Mouse (Mus musculus) megakaryocyte progenitor cell, adult 5-6 weeks (primary cell): ENCODE measurements around the gene Fancd2os. TPM values are rescaled to one million over a fixed set of nuclear protein-coding genes. Genes with fewer than 3 reads are reported as not detected.

ENCODE experiments used
- ATAC-seq: replicated peaks from 2 replicates; pipeline ENCODE4 v1.8.0; 2016; ENCODE audit warnings: mild to moderate bottlenecking, moderate TSS enrichment, inconsistent platforms; ENCODE audit not compliant: poor library complexity
- total RNA-seq, 2 experiments: library from RNA; stranded (forward) in 1 of 2; stranded (reverse) in 1 of 2; fragments of 157-497, 149-512 nt in 1 of 2; fragments of 200-1000 nt in 1 of 2; gene quantifications; 2 replicates each; pipeline versions ENCODE4 v1.2.3 to v1.2.4; 2015 to 2017

Fancd2os gene
- not detected in 2 replicates for total RNA-seq (2015)
- not detected in 2 replicates for total RNA-seq (2017)

DNA sequence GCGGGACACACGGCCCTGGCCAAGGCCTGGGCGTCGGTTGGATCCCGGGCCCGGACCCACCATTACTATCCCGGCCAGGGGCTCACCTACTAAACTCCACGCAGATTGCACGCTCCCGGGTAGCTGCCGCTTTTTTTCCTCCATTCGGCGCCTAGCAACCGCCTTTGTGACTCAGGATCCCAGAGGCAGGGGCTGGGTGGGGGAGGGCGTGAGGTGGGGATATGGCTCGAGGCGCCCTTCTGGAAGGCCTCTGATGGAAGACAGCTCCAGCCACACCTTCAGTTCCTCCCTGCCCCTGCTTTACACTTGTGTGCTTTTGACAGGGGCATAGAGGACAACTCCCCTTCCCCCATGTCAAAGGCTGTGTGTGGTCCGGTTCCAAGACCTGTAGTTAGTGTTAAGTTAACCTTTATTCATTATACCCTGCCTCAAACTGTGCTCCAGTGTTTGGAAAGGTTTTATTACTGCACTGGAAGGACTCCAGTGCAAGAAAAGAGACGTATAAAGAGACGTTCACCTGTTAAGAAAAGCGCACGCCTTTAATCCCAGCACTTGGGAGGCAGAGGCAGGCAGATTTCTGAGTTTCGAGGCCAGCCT lies at the start of gene Fancd2os:
Gene Fancd2os (minus strand): TSS at position 173 of the 597 bp plus-strand sequence.
- no peak for ATAC-seq

GRCm38 (mm10) chr6:113650197-113650640 lies 49.7 kb upstream of the Fancd2os start:
- ATAC-seq, result peak; percentile 46

DNA sequence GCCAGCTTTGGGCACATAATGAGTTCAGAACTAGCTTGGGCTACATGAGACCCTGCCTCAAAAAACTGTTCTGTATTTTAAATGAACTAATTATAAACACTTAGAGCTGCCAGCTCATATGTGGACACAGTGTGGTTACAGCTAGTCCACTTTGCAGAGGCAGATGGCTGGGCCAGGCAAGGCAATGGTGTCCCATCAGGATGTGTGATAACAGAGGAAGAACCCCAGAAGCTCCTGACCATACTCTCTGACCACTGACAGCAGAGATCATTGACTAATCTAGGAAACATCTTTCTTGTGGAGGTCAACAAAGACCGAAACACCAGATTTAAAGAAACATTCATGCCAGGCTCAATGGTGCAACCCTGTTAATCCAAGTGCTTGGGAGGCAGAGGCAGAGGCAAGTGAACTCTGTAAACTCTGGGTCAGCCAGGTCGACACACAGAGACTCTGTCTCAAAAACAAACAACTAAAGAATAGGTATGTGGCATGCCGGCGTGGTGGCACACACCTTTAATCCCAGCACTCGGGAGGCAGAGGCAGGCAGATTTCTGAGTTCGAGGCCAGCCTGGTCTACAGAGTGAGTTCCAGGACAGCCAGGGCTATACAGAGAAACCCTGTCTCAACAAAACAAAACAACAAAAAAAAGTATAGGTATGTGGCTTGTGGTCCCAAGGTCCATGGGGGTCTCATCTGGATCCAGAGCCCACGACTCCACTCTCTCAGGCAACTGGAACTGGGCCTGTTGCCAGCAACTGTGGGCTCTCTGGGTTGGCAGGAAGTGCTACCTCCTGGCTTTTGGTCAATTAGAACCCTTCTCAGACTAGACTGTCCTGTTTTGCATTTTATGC lies 49.1 kb upstream of the Fancd2os start:
- ATAC-seq, result peak; percentile 52

- ATAC-seq, result peak; percentile 71
Measured at GRCm38 (mm10) chr6:113644808-113645207, 44.3 kb upstream of the Fancd2os start.

DNA sequence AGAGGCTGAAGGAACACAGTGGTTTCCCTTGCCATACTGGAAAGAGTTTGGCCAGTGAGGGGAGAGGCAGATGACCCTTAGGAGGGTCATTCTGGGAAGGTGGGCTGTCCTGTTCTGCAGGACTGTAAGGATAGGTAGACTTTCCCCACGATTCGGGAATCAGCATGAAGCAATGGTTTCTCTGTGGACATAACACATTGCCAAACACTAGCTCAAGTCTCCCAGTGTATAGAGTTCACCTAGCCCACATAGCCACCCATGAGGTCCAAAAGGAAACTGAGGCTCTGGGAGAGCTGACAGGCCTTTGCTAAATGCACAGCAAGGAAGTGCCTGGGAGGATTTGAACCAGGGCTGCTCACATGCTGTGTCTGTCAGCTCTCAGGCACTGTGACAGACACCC lies 43.5 kb upstream of the Fancd2os start:
- ATAC-seq, result no peak

- ATAC-seq, result no peak
Measured at GRCm38 (mm10) chr6:113643021-113643420, 42.5 kb upstream of the Fancd2os start.

DNA sequence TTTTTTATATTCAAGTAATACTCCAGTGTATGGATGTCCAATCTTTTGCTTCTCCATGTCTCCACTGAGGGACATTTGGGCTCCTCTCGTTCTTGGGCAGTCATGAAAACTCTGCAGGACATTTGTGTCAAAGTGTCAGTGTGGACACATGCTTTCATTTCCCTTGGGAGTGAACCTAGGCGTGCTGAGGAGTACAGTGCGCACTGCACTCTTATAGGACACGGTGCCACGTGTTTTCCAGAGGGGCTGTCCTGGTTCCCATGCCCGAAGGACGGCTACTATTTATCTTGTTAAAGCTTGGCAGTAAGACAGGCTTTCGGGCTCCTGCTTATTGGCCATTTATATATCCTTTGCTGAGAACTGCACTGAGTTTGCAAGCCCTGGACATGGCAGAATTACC lies 42.1 kb upstream of the Fancd2os start:
- no peak for ATAC-seq

GRCm38 (mm10) chr6:113639201-113639600 lies 38.7 kb upstream of the Fancd2os start:
- no peak for ATAC-seq

DNA sequence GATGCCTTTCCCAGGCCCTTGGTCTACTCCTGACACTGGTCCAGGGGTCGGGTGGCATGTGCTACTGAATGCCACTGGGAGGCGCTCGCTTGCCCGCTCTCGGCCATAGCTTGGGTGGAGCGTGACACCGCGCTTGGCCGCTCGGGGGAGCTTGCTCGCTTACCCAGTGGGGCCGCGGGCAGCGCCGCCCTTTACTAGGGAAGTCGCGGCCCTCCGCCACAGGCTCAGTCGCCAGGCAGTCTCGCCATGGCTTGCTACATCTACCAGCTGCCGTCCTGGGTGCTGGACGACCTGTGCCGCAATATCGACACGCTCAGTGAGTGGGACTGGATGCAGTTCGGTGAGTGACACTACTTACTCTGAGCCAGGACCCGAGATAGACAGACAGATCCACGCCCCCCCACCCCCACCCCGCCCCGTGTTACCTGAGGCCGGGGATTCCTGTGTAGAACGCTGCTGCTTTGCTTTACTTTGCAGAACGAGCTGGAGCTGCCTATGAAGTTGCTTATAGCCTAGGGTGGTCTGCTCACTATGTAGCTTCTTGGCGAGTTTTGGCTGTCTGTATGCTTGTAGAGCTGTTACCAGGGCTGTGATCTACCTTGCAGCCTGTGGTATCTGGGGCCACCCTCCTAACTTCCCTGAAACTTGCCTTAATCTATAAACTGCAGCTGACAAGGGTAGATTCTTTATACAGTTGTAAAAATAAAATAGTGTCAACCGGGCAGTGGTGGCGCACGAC lies 38.0 kb upstream of the Fancd2os start, which contains the start of gene Irak2:
Gene Irak2 (plus strand): TSS at position 166 of the 739 bp plus-strand sequence.
- ATAC-seq, result peak; percentile 97

- no peak for ATAC-seq
Measured at GRCm38 (mm10) chr6:113632863-113633262, 32.3 kb upstream of the Fancd2os start.

DNA sequence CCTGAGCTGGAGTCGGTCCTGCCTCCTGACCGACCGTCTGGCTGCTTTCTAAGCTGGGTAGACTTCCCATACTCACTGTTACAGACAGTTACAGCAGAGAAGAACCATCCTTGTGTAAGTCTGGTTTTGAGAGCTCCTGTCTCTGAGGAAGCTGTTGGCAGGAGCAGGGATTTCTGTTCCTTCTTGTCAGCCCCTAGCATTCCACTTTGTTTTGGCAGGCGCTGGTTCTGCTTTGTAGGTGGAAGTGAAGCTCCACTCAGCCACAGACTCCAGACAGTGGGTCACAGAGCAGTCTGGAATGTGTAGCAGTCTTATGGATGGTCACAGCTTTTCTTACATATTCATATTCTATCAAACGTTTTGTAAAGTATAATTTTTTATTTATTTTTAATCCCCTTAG lies 29.8 kb upstream of the Fancd2os start:
- ATAC-seq, result peak; percentile 54

DNA sequence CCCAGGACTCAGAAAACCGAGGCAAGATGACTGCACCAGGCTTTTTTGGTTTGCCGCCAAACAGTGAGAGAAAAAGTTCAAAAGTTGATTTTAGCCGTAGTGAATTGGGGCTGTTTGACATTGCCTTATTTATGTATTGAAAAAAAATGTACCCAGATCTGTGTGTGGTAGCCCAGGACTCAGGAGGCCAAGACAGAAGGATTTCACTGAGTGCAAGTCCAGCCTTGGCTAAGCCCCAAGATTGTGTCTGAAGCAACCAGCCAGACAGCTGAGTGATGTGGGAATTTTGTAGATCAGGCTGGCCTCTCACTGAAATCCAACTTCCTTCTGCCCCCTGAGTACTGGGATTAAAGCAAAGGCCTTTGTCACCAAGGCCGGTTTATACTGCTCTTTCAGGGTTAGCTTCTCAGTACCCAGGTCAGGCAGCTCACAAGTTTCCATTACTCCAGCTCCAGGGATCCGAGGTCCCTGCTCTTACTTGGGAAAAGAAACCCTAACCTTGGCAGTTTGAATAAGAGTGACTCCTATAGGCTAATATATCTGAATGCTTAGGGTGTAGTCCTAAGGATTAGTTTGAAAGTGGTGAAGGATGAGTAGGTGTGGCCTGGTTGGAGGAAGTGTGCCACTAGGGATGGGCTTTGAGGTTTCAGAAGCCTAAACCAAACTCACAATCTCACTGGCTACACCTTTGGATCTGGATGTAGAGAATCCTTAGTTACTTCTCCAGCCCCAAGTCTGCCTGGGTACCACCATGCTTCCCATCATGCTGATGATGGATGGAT lies 24.7 kb upstream of the Fancd2os start:
- no peak for ATAC-seq

DNA sequence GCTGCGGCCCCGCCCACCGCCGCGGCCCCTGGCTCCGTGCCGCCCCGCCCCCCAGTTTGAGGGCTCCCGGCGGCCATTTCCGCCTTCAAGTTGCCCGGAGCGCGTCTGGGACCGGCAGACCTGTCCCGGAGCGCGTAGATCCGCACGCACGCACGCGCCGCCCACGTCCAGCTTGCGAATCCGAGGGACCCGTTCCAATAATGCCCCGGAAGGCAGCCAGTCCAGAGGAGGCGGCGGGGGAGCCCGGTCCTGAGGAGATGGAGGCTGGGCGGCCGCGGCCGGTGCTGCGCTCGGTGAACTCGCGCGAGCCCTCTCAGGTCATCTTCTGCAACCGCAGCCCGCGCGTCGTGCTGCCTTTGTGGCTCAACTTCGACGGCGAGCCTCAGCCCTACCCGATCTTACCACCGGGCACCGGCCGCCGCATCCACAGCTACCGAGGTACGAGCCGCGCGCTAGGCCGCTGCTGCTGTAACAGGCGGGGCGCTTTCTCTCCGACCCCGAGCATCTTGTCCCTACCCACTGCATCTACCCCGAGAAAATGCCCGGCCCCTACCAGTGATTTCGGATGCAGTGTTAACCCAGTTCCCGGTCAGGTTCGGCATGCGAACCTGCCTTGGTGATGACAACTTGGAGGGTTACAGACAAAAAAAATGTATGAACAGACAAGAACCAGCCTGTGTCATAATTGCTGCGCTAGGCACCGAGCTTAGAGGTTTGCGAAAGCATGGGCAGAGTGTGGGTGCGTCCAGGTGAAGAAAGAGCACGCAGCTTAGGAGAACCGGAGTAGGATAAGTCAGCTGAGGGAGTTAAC lies 23.6 kb upstream of the Fancd2os start, which contains the start of gene Vhl:
Gene Vhl (plus strand): TSS at position 19 of the 811 bp plus-strand sequence.
- ATAC-seq, result peak; percentile 77

- ATAC-seq, result no peak
Measured at GRCm38 (mm10) chr6:113623386-113623785, 22.9 kb upstream of the Fancd2os start.

DNA sequence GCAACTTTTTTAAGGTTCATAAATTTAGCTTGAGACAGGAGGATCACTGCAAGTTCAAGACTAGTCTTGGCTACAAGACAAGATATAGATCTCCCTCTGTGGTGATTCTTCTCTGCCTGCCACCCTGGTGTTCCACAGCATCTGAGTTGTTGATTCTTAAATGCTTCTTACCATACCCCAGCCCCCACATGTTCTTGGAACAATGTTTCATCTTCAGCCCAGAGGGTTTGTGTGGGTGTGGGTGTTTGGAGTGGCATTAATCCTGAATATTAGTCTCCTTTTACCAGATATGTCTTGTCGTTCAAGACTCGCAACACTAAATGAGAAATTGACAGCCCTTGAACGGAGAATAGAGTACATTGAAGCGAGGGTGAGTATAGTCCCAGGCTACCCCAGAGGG lies 15.0 kb upstream of the Fancd2os start:
- ATAC-seq, result no peak

- ATAC-seq, result no peak
Measured at GRCm38 (mm10) chr6:113614997-113615396, 14.5 kb upstream of the Fancd2os start.

DNA sequence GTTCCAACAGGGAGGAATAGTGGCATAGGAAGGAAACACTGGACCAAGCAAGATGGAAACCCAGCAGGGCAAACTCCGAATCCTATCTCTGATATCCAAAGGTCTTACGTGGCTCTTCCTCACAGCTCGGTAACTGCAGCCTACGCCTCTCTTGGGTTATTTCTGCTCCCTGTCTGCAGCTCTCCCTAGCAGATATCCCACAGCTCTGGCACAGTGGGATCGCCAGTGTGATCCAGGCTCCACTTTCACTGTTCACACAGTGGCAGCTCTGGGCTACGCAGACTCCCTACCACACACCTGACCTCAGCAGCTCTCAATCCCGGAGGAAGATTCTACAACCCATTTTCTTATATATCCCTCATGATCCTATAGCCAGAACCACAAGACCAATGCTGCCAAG lies 13.6 kb upstream of the Fancd2os start:
- ATAC-seq, result no peak

GRCm38 (mm10) chr6:113612258-113612969 lies 11.9 kb upstream of the Fancd2os start:
- no peak for ATAC-seq

DNA sequence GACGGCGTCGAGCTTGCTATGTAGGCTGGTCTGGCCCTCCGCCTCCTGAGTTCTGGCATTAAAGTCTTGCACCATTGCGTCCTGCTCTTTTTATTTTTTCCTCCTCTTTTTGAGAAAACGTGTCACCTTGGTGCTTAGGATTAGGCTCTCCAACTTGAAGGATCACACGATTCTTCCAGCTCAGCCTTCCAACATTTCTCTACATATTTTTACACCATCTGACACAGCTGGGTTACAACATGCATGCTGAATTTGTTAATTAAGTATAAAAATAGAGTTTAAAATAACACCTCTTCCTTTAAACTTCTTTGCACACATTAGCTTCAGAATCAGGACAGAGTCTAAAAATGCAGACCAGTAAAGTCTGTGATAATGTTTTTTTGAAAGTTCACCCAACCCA lies 8.8 kb upstream of the Fancd2os start:
- no peak for ATAC-seq
